In the genomic region with DNA sequence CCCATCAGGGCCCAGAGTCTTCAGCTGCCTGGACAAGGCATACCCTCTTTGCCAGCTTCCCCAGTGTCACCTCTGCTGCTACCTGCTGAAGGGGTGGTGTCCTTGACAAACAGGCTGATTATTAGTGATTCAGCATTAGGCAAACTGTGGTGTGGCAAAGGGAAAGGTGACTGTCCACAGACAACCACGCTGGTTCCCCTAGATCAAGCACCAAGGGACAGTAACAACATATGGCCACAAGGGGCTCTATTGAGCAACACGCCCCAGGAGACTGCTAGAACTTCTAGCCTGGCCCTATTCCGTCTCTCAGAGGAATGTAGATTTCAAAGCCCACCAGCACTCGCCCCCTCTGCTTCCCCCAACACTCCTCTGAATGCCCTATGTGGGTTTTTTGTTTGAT, we compare ENCODE assay signal across 9 mouse cellular contexts. TPM values are rescaled to one million over a fixed set of nuclear protein-coding genes. Genes with fewer than 3 reads are reported as not detected.
DNase-seq lines count a peak whose midpoint lies in the region; TF ChIP-seq lines count a peak whose summit lies in the region.
"Had no signal": no experiment of that assay in that cellular context is flagged by ENCODE, and none has a peak within 500 bp of the region (broad histone marks: within the 10 kb centered on the region; RNA-seq: fewer than 3 reads in every experiment).

No protein-coding gene starts in this region.

- no peak for TF ChIP-seq EP300 in MEL (IDR thresholded peaks at IDR 0.05; ENCODE audit: low read depth in 1 of 2, low read length in 2 of 2)

- no peak for TF ChIP-seq POLR2A in MEL (IDR thresholded peaks at IDR 0.05; ENCODE audit: control insufficient read depth in 1 of 2, insufficient read depth in 1 of 2, low read depth in 1 of 2, low read length in 2 of 2, poor library complexity in 1 of 2)

- peaks cover 0 to 13% of the 10 kb centered on the region in 2 experiments; a peak in 2 of 4 replicates for H3K36me3 ChIP-seq in MEL (ENCODE audit: control insufficient read depth in 1 of 2, insufficient read depth in 2 of 2, low read length in 2 of 2)
- 0 out of 2 replicates have a peak, but pooled peaks cover 3% of the 10 kb centered on the region for H3K36me3 ChIP-seq in heart, embryonic 10.5 days
- H3K36me3 ChIP-seq in megakaryocyte, embryonic 14.5 days (replicated peaks; ENCODE audit: low read length) = no peaks in the 10 kb centered on the region
- H3K36me3 ChIP-seq: midbrain, embryonic 12.5 days had no signal

- DNase-seq in left cerebral cortex, adult 18-20 months (ENCODE audit: low spot score in 2 of 2) = peak; percentile 42 to 54
- DNase-seq in left cerebral cortex, adult 11 months (ENCODE audit: low spot score) = no peak
- DNase-seq in MEL (ENCODE audit: low read depth, low spot score) = peak; percentile 70
- DNase-seq in cerebellum, adult 9-11 months = peak; percentile 14
- DNase-seq in heart, embryonic 10.5 days (ENCODE audit: low spot score) = no peak
- peak; percentile 19 to 41 for DNase-seq in layer of hippocampus, adult 8-10 months (ENCODE audit: low spot score in 2 of 2)
- peak; percentile 54 for DNase-seq in testis, postnatal 10 days (ENCODE audit: low spot score)

- H3K4me1 ChIP-seq in MEL (ENCODE audit: control insufficient read depth in 1 of 2, insufficient read depth in 2 of 2, low read length in 2 of 2) = peaks cover 2 to 23% of the 10 kb centered on the region in 2 experiments
- H3K4me1 ChIP-seq in heart, embryonic 10.5 days = peaks cover 14% of the 10 kb centered on the region; the same call in 1 of the 2 replicates
- peaks cover 54% of the 10 kb centered on the region for H3K4me1 ChIP-seq in megakaryocyte, embryonic 14.5 days
- H3K4me1 ChIP-seq: midbrain, embryonic 12.5 days had no signal

- no peak overlapping the region for H3K4me3 ChIP-seq in MEL (ENCODE audit: control insufficient read depth in 1 of 2, insufficient read depth in 1 of 2, low read depth in 2 of 2, low read length in 2 of 2)
- no peak overlapping the region for H3K4me3 ChIP-seq in heart, embryonic 10.5 days
- peak overlapping the region; percentile 1 for H3K4me3 ChIP-seq in megakaryocyte, embryonic 14.5 days (replicated peaks)
- H3K4me3 ChIP-seq: midbrain, embryonic 12.5 days had no signal

- H3K27ac ChIP-seq in MEL (ENCODE audit: control insufficient read depth, low read depth, low read length) = no peak overlapping the region
- peak overlapping the region; percentile 75 for H3K27ac ChIP-seq in heart, embryonic 10.5 days
- H3K27ac ChIP-seq: midbrain, embryonic 12.5 days had no signal

- peak; percentile 71 to 96 (median 73) for TF ChIP-seq CTCF in MEL (IDR thresholded peaks at IDR 0.05 in 2 of 3, conservative IDR thresholded peaks at IDR 0.05 in 1 of 3; ENCODE audit: control insufficient read depth in 1 of 3, insufficient read depth in 1 of 3, low read depth in 2 of 3, low read length in 3 of 3, poor library complexity in 1 of 3, severe bottlenecking in 1 of 3)

- no peaks in the 10 kb centered on the region for H3K9me3 ChIP-seq in MEL (replicated peaks; ENCODE audit: insufficient read depth, low read length)
- peaks cover 11% of the 10 kb centered on the region; the same call in 1 of the 2 replicates for H3K9me3 ChIP-seq in heart, embryonic 10.5 days
- peaks cover 33% of the 10 kb centered on the region for H3K9me3 ChIP-seq in megakaryocyte, embryonic 14.5 days

- H3K27me3 ChIP-seq in MEL (ENCODE audit: control insufficient read depth in 1 of 2, insufficient read depth in 2 of 2, low read length in 2 of 2) = no peaks in the 10 kb centered on the region
- H3K27me3 ChIP-seq in heart, embryonic 10.5 days (ENCODE audit: insufficient read depth, poor library complexity, severe bottlenecking) = no peaks in the 10 kb centered on the region
- no peaks in the 10 kb centered on the region for H3K27me3 ChIP-seq in megakaryocyte, embryonic 14.5 days (replicated peaks)
- H3K27me3 ChIP-seq: midbrain, embryonic 12.5 days had no signal

- peak; percentile 45 for TF ChIP-seq RAD21 in MEL (IDR thresholded peaks at IDR 0.05; ENCODE audit: low read depth, low read length)

- 21% methylated on average over 4 of the region's 4 CpGs for WGBS in heart, embryonic 10.5 days

- H3K9ac ChIP-seq in MEL (ENCODE audit: control insufficient read depth, low read depth, low read length, poor library complexity, severe bottlenecking) = no peak overlapping the region
- H3K9ac ChIP-seq: midbrain, embryonic 12.5 days had no signal

- H3K79me2 ChIP-seq in MEL (ENCODE audit: control insufficient read depth, insufficient read depth, low read length, poor library complexity) = no peaks in the 10 kb centered on the region

TF ChIP-seq in MEL, 35 proteins besides CTCF, POLR2A, EP300 and RAD21:
- TF ChIP-seq MYC (IDR thresholded peaks at IDR 0.05; ENCODE audit: low read depth, low read length) = 0 out of 2 replicates have a peak, but pooled peaks have one; percentile 37
- no peak for TF ChIP-seq TAL1 (IDR thresholded peaks at IDR 0.05; ENCODE audit: low read length)
- no peak for TF ChIP-seq MAX (IDR thresholded peaks at IDR 0.05; ENCODE audit: low read length)
- no peak for TF ChIP-seq KAT2A (conservative IDR thresholded peaks at IDR 0.05; ENCODE audit: low read depth, low read length)
- 0 out of 2 replicates have a peak, but pooled peaks have one; percentile 10 for TF ChIP-seq ELF1 (IDR thresholded peaks at IDR 0.05; ENCODE audit: low read depth, low read length)
- peak; percentile 62 for TF ChIP-seq SMC3 (IDR thresholded peaks at IDR 0.05; ENCODE audit: low read depth, low read length)
- peak; percentile 35 for TF ChIP-seq ZC3H11A (IDR thresholded peaks at IDR 0.05; ENCODE audit: low read depth, low read length)
- TF ChIP-seq ETS1 (IDR thresholded peaks at IDR 0.05; ENCODE audit: low read depth, low read length) = no peak
- TF ChIP-seq NELFE (IDR thresholded peaks at IDR 0.05; ENCODE audit: low read depth, low read length) = no peak

RNA-seq across cellular contexts. Expression of a gene that starts 11.6 kb away (rescaled TPM):
- total RNA-seq in left cerebral cortex, adult 18-20 months (2021) = not detected
- not detected in 2 replicates for total RNA-seq in MEL (2012; rRNA removed)
- polyA plus RNA-seq in MEL (2012; ENCODE audit: insufficient read depth in 1 of 2, insufficient read length in 2 of 2, low read depth in 1 of 2, low replicate concordance in 2 of 2, missing spikeins in 1 of 2) = not detected
- not detected in 2 replicates for polyA plus RNA-seq in heart, embryonic 10.5 days (2016; fragmentation: Nextera tagmentation; extraction: Ambion mirVana)
- not detected for total RNA-seq in layer of hippocampus, adult 8-10 months (2022)
- polyA plus RNA-seq in megakaryocyte, embryonic 14.5 days (2012; ENCODE audit: insufficient read depth, low replicate concordance) = not detected in 2 replicates
- polyA plus RNA-seq: midbrain, embryonic 12.5 days had no signal

RNA-seq across cellular contexts. Expression of a gene that starts 55.4 kb away (rescaled TPM):
- 1 to 10 TPM; 3.0 TPM for total RNA-seq in left cerebral cortex, adult 18-20 months (2021)
- 1.5 and 2.4 TPM in 2 replicates for total RNA-seq in MEL (2012; rRNA removed)
- polyA plus RNA-seq in MEL (2012; ENCODE audit: insufficient read depth in 1 of 2, insufficient read length in 2 of 2, low read depth in 1 of 2, low replicate concordance in 2 of 2, missing spikeins in 1 of 2) = 1 to 10 TPM in 1 of 2 experiments, not detected in 1; 2.4 TPM
- polyA plus RNA-seq in heart, embryonic 10.5 days (2016; fragmentation: Nextera tagmentation; extraction: Ambion mirVana) = 4.8 and 7.9 TPM in 2 replicates
- 1 to 10 TPM in 3 of 4 experiments, not detected in 1; 1.6 to 3.9 (median 3.7) TPM for total RNA-seq in layer of hippocampus, adult 8-10 months (2022)
- polyA plus RNA-seq in megakaryocyte, embryonic 14.5 days (2012; ENCODE audit: insufficient read depth, low replicate concordance) = 2.0 TPM in 1 of 2 replicates, not detected in the other

Comparison
In these comparisons a context has a peak if more than half of its experiments do, and no peak if none do; other contexts are left out.
1. DNase-seq: peak in left cerebral cortex, adult 18-20 months (2 of 2), MEL (single experiment), cerebellum, adult 9-11 months (single experiment), layer of hippocampus, adult 8-10 months (2 of 2) and testis, postnatal 10 days (single experiment); none in left cerebral cortex, adult 11 months (single experiment) and heart, embryonic 10.5 days (single experiment).